Mouse (Mus musculus) cerebellum, postnatal 25 days (tissue): ENCODE measurements at regions not wholly inside any gene's neighbourhood (a gene's known extent, or its start where the extent isn't known, plus 50 kb on each side); places are given as distances from the start of the nearest gene placed in this dataset.
"Not testable (repeated sequence)": the region's sequence is repeated elsewhere in the genome, so short reads cannot be mapped to it uniquely, and the experiment has no call there.

Experiments
- DNase-seq, 2 experiments: peaks; one replicate each; pipeline ENCODE4 v3.0.0; 2021; ENCODE audit warnings: mixed read lengths in 2 of 2

- DNase-seq, result no peak
These were observed 651.5 kb upstream of the Kif2b start for GRCm38 (mm10) chr11:92228855-92229254.

- no peak for DNase-seq
These were observed 631.7 kb upstream of the Kif2b start for GRCm38 (mm10) chr11:92208980-92209548.

DNA sequence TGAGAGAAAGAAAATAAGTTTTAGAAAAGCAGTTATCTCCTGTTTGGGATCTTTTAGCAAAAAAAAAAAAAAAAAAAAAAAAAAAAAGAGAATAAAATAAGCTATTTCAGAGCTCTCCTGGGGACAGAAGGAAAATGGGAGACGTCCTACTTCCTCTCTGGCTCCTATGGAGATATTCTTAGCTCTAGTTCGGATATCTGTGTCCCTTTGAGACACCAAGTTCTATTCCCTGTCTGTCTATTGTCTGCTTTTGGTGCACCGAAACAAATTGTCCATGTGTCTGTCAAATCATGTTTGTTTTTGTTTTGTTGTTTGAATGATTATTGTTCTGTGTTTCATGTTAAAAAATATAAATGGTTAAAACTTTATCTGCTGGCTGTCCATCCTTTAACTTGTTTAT is 601.0 kb upstream of the Kif2b start:
- not testable (repeated sequence) for DNase-seq

GRCm38 (mm10) chr11:92153124-92153523 is 575.8 kb upstream of the Kif2b start:
- DNase-seq, result no peak

- peak in 1 of 2 experiments; percentile 2 for DNase-seq
These were observed 558.3 kb upstream of the Kif2b start for GRCm38 (mm10) chr11:92135677-92136076.

DNA sequence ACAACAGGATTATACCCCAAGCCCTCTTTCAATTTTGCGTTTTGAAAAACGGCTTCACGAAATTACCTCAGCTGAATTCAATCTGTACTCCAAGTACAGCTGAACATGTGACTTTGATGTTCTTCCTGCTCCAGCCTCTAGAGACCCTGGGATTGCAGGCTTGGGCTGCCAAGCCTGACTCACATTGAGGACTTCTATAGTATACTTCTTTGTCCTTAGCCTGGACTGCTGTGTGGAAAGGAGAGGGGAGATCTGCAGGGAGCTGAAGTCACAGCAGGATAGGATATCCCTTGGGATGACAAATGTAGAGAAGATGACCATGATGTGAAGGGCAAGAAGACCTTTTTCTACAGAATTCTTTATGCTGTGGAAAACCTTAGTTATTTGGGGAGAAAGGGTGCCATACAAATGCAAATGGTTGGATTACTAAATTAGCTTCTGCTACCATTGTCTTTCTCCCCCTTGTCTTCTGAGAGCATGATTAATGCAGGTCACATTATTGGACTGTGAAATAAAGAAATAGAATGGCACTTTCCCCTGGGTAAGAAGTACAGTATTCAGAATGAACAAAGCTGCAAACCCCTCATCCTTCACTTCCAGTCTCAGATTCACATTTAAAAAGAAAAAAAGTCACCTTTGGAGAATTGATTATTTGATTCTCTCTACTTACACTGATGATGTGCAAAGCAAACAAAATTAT is 557.7 kb upstream of the Kif2b start:
- no peak for DNase-seq

DNA sequence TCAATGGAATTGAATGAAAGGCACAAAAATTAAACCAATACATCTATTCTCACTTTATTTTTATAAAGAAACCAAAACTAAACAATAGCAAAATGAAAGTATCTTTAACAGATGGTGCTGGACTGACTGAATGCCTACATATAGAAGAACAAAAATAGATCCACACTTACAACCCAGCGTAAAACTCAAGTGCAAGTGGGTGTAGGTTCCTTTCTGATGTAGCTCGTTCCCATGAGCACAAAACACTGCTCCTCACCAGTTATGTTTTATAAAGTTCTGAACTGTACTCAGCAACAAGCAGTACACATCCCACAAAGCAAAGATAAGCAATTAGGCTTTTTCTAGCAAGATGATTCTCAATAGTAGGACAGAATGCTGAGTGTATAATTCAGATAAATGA is 507.4 kb upstream of the Kif2b start:
- DNase-seq, result no peak

- DNase-seq, result peak in 1 of 2 experiments; percentile 5
These were observed 464.3 kb upstream of the Kif2b start for GRCm38 (mm10) chr11:92041695-92042094.

GRCm38 (mm10) chr11:92040161-92040560 is 462.8 kb upstream of the Kif2b start:
- DNase-seq, result no peak

DNA sequence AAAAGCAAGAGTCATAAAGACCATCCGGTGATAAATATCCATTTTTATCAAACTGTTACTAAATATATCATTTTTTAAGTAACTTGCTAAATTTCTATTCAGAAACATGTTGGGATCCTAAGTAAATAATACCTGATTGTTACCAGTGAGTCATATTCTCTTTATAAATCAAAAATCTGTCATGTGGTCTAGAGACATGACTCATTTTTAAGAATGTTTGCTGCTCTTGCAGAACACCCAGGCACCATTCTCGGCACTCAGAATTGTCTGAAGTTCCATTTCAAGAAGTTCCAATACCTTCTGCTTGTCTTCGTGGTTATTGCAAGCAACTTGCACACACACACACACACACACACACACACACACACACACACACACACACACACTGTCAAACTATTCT is 441.1 kb upstream of the Kif2b start:
- DNase-seq, result no peak

DNA sequence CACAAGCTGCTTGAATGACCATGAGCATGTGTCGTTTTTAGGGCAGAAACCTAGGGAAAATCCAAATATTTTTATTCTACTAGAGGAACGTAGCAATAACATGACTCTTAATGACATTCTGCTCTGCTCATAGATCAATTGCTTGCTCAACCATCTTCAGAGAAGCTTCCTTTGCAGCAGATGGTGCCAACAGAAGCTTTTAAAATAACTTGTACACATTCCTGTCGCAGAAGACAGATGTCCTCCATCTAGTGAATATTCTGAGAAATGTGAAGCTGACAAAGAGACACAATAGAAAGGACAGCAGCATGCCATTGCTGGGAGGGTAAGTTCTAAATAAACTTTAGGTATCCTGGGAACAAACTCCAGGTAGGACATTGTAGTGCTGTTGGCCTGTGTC is 433.9 kb upstream of the Kif2b start:
- DNase-seq, result no peak

- no peak for DNase-seq
These were observed 418.2 kb upstream of the Kif2b start for GRCm38 (mm10) chr11:91995524-91995923.

GRCm38 (mm10) chr11:91969531-91969930 is 392.2 kb upstream of the Kif2b start:
- no peak for DNase-seq

DNA sequence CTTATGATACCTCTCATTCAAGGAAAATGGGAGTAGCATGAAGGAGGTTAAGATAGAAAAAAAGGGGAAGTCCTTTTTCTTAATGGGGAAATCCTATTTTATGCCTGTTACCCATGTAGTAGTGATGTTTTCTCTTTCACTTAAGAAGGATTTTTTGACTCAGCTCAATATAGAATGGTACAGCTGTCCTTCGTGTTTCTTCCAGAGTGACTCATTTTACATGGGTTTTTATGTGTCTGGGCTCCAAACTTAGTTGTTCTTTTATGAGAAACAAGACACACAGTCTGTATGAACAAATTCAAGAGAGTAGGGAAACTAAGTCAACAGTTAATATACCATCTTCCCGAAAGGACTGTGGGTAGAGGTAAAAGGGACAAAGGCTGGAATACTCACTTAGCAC is 367.0 kb upstream of the Kif2b start:
- DNase-seq, result no peak
